ENCODE assay signal across 18 mouse cellular contexts in genomic region chr1:171584584-171584983, GRCm38 (mm10). TPM values are rescaled to one million over a fixed set of nuclear protein-coding genes. Genes with fewer than 3 reads are reported as not detected.
"Had no signal": no experiment of that assay in that cellular context is flagged by ENCODE, and none has a peak within 500 bp of the region (broad histone marks: within the 10 kb centered on the region; RNA-seq: fewer than 3 reads in every experiment).

No protein-coding gene starts in this region.

- H3K36me3 ChIP-seq: limb, embryonic 10.5 days; midbrain, embryonic 13.5 days had no signal

- H3K4me3 ChIP-seq: left cerebral cortex, adult 2 months; limb, embryonic 10.5 days; midbrain, embryonic 13.5 days had no signal

- ATAC-seq: inflammation-experienced regulatory T-cells, adult 6 months; intestine, postnatal 0 days; lung, postnatal 0 days; midbrain, embryonic 13.5 days had no signal

- H3K4me2 ChIP-seq: midbrain, embryonic 13.5 days had no signal

- H3K27ac ChIP-seq: left cerebral cortex, adult 2 months; limb, embryonic 10.5 days; macrophage; midbrain, embryonic 13.5 days had no signal

- H3K4me1 ChIP-seq: limb, embryonic 10.5 days; midbrain, embryonic 13.5 days had no signal

- DNase-seq: kidney, adult 8-10 months; kidney, postnatal 25 days; lung, adult 2 months; right cerebral cortex, adult 18-20 months; right cerebral cortex, postnatal 25 days; thymus, adult 2 months had no signal

- H3K9me3 ChIP-seq: limb, embryonic 10.5 days; midbrain, embryonic 13.5 days had no signal

- H3K27me3 ChIP-seq: midbrain, embryonic 13.5 days had no signal

- H3K9ac ChIP-seq: midbrain, embryonic 13.5 days had no signal

RNA-seq across cellular contexts. Expression of gene Ly9, which starts 22.6 kb away (rescaled TPM):
- total RNA-seq: left cerebral cortex, adult 2 months; left cerebral cortex, postnatal 14 days had no signal
- polyA plus RNA-seq: limb, embryonic 10.5 days; midbrain, embryonic 13.5 days; midbrain, postnatal 0 days; neural tube, embryonic 14.5 days had no signal

RNA-seq across cellular contexts. Expression of gene Cd244a, which starts 25.6 kb away (rescaled TPM):
- total RNA-seq: layer of hippocampus, postnatal 25 days; left cerebral cortex, adult 2 months; left cerebral cortex, postnatal 14 days; midbrain, postnatal 0 days had no signal
- polyA plus RNA-seq: limb, embryonic 10.5 days; midbrain, embryonic 13.5 days; midbrain, postnatal 0 days; neural tube, embryonic 14.5 days had no signal

RNA-seq across cellular contexts. Expression of gene Itln1, which starts 49.5 kb away (rescaled TPM):
- total RNA-seq: layer of hippocampus, postnatal 25 days; left cerebral cortex, adult 2 months; left cerebral cortex, postnatal 14 days; midbrain, postnatal 0 days had no signal
- polyA plus RNA-seq: inflammation-experienced regulatory T-cells, adult 6 months; kidney, embryonic 16.5 days; limb, embryonic 10.5 days; lung, postnatal 0 days; macrophage; midbrain, embryonic 13.5 days; midbrain, postnatal 0 days; neural tube, embryonic 14.5 days had no signal
